ENCODE assay signal across 8 mouse cellular contexts in genomic region chr19:12795511-12796327, GRCm38 (mm10). TPM values are rescaled to one million over a fixed set of nuclear protein-coding genes. Genes with fewer than 3 reads are reported as not detected.
DNase-seq lines count a peak whose midpoint lies in the region; ATAC-seq and TF ChIP-seq lines count a peak whose summit lies in the region.

Gene Zfp91, minus strand, starts transcription at chr19:12796126.
Gene Lpxn, plus strand, starts transcription at chr19:12796193.

- no peak for TF ChIP-seq CTCF in bone marrow macrophage, adult 2 months (IDR thresholded peaks at IDR 0.05; ENCODE audit: low read depth, low read length)
- no peak for TF ChIP-seq CTCF in embryonic fibroblast, embryonic 13.5 days (IDR thresholded peaks at IDR 0.05; ENCODE audit: borderline replicate concordance, insufficient read depth, low read length)

- peak within 1 kb of the TSS; percentile 100 for H3K27ac ChIP-seq in bone marrow macrophage, adult 2 months (ENCODE audit: insufficient read depth, low read depth, low read length)
- H3K27ac ChIP-seq in embryonic fibroblast, embryonic 13.5 days (ENCODE audit: insufficient read depth, low read length) = peak within 1 kb of the TSS; percentile 100
- H3K27ac ChIP-seq in kidney, embryonic 14.5 days (ENCODE audit: low read depth, low read length) = peak within 1 kb of the TSS; percentile 99
- H3K27ac ChIP-seq in limb, embryonic 15.5 days = peak within 1 kb of the TSS; percentile 100

- peak; percentile 95 for ATAC-seq in kidney, embryonic 14.5 days (ENCODE audit: low FRiP score, low TSS enrichment)
- ATAC-seq in limb, embryonic 15.5 days (ENCODE audit: insufficient number of reproducible peaks, low FRiP score, low TSS enrichment, low read depth) = peak; percentile 95

- peak within 1 kb of the TSS; percentile 62 for H3K4me2 ChIP-seq in kidney, embryonic 14.5 days (replicated peaks; ENCODE audit: low read depth, low read length)
- peak within 1 kb of the TSS; percentile 70 for H3K4me2 ChIP-seq in limb, embryonic 15.5 days

- H3K4me3 ChIP-seq in bone marrow macrophage, adult 2 months (ENCODE audit: insufficient read depth, low read length) = peak within 1 kb of the TSS; percentile 91
- peak within 1 kb of the TSS; percentile 89 for H3K4me3 ChIP-seq in embryonic fibroblast, embryonic 13.5 days (ENCODE audit: insufficient read depth, low read length)
- H3K4me3 ChIP-seq in kidney, embryonic 14.5 days (ENCODE audit: low read length) = peak within 1 kb of the TSS; percentile 73
- peak within 1 kb of the TSS; percentile 99 for H3K4me3 ChIP-seq in limb, embryonic 15.5 days

- WGBS in kidney, embryonic 14.5 days = under 1% methylated on average over 55 of the region's 76 CpGs
- under 1% methylated on average over 61 of the region's 76 CpGs for WGBS in limb, embryonic 15.5 days

- peak; percentile 99 for DNase-seq in A20 (ENCODE audit: low read depth, low spot score)
- peak; percentile 97 to 98 for DNase-seq in heart, adult 9 months (ENCODE audit: low spot score in 2 of 2)
- DNase-seq in monocyte, adult 2 months (ENCODE audit: low read depth in 1 of 2, low spot score in 2 of 2) = peak; percentile 90 to 91
- DNase-seq in spleen, postnatal 36 days (ENCODE audit: low spot score in 2 of 2) = peak; percentile 95 to 96

- 0 out of 2 replicates have a peak, but pooled peaks have one; percentile 20 for TF ChIP-seq POLR2A in bone marrow macrophage, adult 2 months (IDR thresholded peaks at IDR 0.05; ENCODE audit: borderline replicate concordance, low read depth, low read length)
- TF ChIP-seq POLR2A in embryonic fibroblast, embryonic 13.5 days (IDR thresholded peaks at IDR 0.05; ENCODE audit: low read depth, low read length) = peak; percentile 61; the same call in 1 of the 2 replicates

- H3K36me3 ChIP-seq in kidney, embryonic 14.5 days (ENCODE audit: control insufficient read depth, insufficient read depth, low read length) = no peaks in the 10 kb centered on the region
- H3K36me3 ChIP-seq in limb, embryonic 15.5 days = no peaks in the 10 kb centered on the region

- no peaks in the 10 kb centered on the region for H3K27me3 ChIP-seq in kidney, embryonic 14.5 days (ENCODE audit: control insufficient read depth, insufficient read depth, low read length)
- no peaks in the 10 kb centered on the region for H3K27me3 ChIP-seq in limb, embryonic 15.5 days

- H3K4me1 ChIP-seq in bone marrow macrophage, adult 2 months (ENCODE audit: control insufficient read depth, insufficient read depth, low read length) = peaks cover 8% of the 10 kb centered on the region
- peaks cover 6% of the 10 kb centered on the region; the same call in 1 of the 2 replicates for H3K4me1 ChIP-seq in embryonic fibroblast, embryonic 13.5 days (ENCODE audit: control insufficient read depth, insufficient read depth, low read length)
- H3K4me1 ChIP-seq in kidney, embryonic 14.5 days (ENCODE audit: control insufficient read depth, insufficient read depth, low read length) = no peaks in the 10 kb centered on the region
- peaks cover 2% of the 10 kb centered on the region; the same call in 1 of the 2 replicates for H3K4me1 ChIP-seq in limb, embryonic 15.5 days

- peak within 1 kb of the TSS; percentile 99 for H3K9ac ChIP-seq in kidney, embryonic 14.5 days (ENCODE audit: low read depth, low read length)
- H3K9ac ChIP-seq in limb, embryonic 15.5 days = peak within 1 kb of the TSS; percentile 97

- H3K9me3 ChIP-seq in kidney, embryonic 14.5 days (ENCODE audit: control insufficient read depth, low read length) = no peaks in the 10 kb centered on the region
- H3K9me3 ChIP-seq in limb, embryonic 15.5 days = no peaks in the 10 kb centered on the region

RNA-seq across cellular contexts. Expression of gene Zfp91, which starts in this region (rescaled TPM):
- polyA plus RNA-seq in bone marrow macrophage, adult 2 months (2012; ENCODE audit: insufficient read depth, insufficient read length, missing spikeins) = 66.9 and 74.5 TPM in 2 replicates
- polyA plus RNA-seq in embryonic fibroblast, embryonic 13.5 days (2011; ENCODE audit: insufficient read length, low read depth, missing spikeins) = 69.4 and 85.8 TPM in 2 replicates
- 14.6 and 18.1 TPM in 2 replicates for polyA plus RNA-seq in kidney, embryonic 14.5 days (2014; fragmentation: Nextera tagmentation; extraction: Ambion mirVana)
- 11.2 and 13.8 TPM in 2 replicates for polyA plus RNA-seq in limb, embryonic 15.5 days (2015; fragmentation: Nextera tagmentation; extraction: Ambion mirVana)

RNA-seq across cellular contexts. Expression of gene Lpxn, which starts in this region (rescaled TPM):
- polyA plus RNA-seq in bone marrow macrophage, adult 2 months (2012; ENCODE audit: insufficient read depth, insufficient read length, missing spikeins) = 150 TPM in 2 replicates
- 0.38 and 0.83 TPM in 2 replicates for polyA plus RNA-seq in embryonic fibroblast, embryonic 13.5 days (2011; ENCODE audit: insufficient read length, low read depth, missing spikeins)
- 0.97 and 1.6 TPM in 2 replicates for polyA plus RNA-seq in kidney, embryonic 14.5 days (2014; fragmentation: Nextera tagmentation; extraction: Ambion mirVana)
- 6.0 and 6.3 TPM in 2 replicates for polyA plus RNA-seq in limb, embryonic 15.5 days (2015; fragmentation: Nextera tagmentation; extraction: Ambion mirVana)

Comparison
In these comparisons a context has a peak if more than half of its experiments do, and no peak if none do; other contexts are left out.
1. Peak in every context shown above with its lines: DNase-seq, ATAC-seq, H3K4me3 ChIP-seq and H3K27ac ChIP-seq.
2. RNA of gene Lpxn (polyA plus RNA-seq): 150 TPM in bone marrow macrophage, adult 2 months; 6.0 to 6.3 TPM in limb, embryonic 15.5 days, 0.97 to 1.6 TPM in kidney, embryonic 14.5 days and 0.38 to 0.83 TPM in embryonic fibroblast, embryonic 13.5 days; every median in the first group is over 10 times any median in the second.